Mouse (Mus musculus) kidney, postnatal 0 days (tissue): ENCODE measurements around the gene Golph3. TPM values are rescaled to one million over a fixed set of nuclear protein-coding genes. Genes with fewer than 3 reads are reported as not detected.

Experiments used
- ATAC-seq: fragments of 200-750 bp; cut with Nextera tagmentation; replicated peaks from 2 replicates; pipeline ENCODE4 v1.8.0; 2017; ENCODE audit warnings: low read depth, moderate number of reproducible peaks, moderate TSS enrichment, moderate library complexity; ENCODE audit not compliant: low FRiP score
- DNase-seq: peaks from one replicate; pipeline ENCODE4 v3.0.0-alpha.2; 2016; ENCODE audit warnings: low spot score
- H3K27ac ChIP-seq: fragments of 300-500 bp; sonication (generic); 2 replicates; pipeline ENCODE4 v1.5.1; 2014; ENCODE audit warnings: mild to moderate bottlenecking
- H3K27me3 ChIP-seq: fragments of 300-500 bp; sonication (generic); 2 replicates; pipeline ENCODE4 v1.6.1; 2014; ENCODE audit warnings: low read length, mixed read lengths; ENCODE audit not compliant: insufficient read depth
- H3K36me3 ChIP-seq: fragments of 300-500 bp; sonication (generic); 2 replicates; pipeline ENCODE4 v1.6.1; 2014; ENCODE audit warnings: low read length, mixed read lengths; ENCODE audit not compliant: insufficient read depth
- H3K4me1 ChIP-seq: fragments of 300-500 bp; sonication (generic); replicated peaks from 2 replicates; pipeline ENCODE4 v1.6.1; 2014; ENCODE audit warnings: antibody characterized with exemption, low read length, mixed read lengths; ENCODE audit not compliant: insufficient read depth
- H3K4me2 ChIP-seq: fragments of 300-500 bp; sonication (generic); 2 replicates; pipeline ENCODE4 v1.6.1; 2014; ENCODE audit warnings: mild to moderate bottlenecking, low read length, moderate library complexity, mixed read lengths
- H3K4me3 ChIP-seq: fragments of 300-500 bp; sonication (generic); replicated peaks from 2 replicates; pipeline ENCODE4 v1.5.1; 2014; ENCODE audit warnings: low read depth, low read length
- H3K9ac ChIP-seq: fragments of 300-500 bp; sonication (generic); 2 replicates; pipeline ENCODE4 v1.6.1; 2014; ENCODE audit warnings: low read depth, low read length
- H3K9me3 ChIP-seq: fragments of 300-500 bp; sonication (generic); replicated peaks from 2 replicates; pipeline ENCODE4 v1.6.1; 2016; ENCODE audit warnings: low read length, inconsistent platforms, mixed read lengths
- CTCF ChIP-seq: IDR thresholded peaks from 2 replicates; pipeline ENCODE4 v1.5.1; 2016; ENCODE audit warnings: antibody characterized with exemption, low read depth, mild to moderate bottlenecking, moderate library complexity
- WGBS: fragments of 180-500 bp; shearing (Covaris S2); extraction: QIAGEN DNeasy Blood & Tissue Kit; methylation state at CpG from one replicate; pipeline ENCODE4 v1.1.7; 2014; 5-methylcytosine and 5-hydroxymethylcytosine counted together
- polyA plus RNA-seq: library from polyadenylated mRNA; unstranded; fragments of >200 nt; fragmentation: Nextera tagmentation; extraction: Ambion mirVana; gene quantifications from 2 replicates; pipeline ENCODE4 v1.2.1, GENCODE M21; 2015

The Golph3 gene
- polyA plus RNA-seq, 1 experiment from 2014 or later, result 95.6 TPM

DNA sequence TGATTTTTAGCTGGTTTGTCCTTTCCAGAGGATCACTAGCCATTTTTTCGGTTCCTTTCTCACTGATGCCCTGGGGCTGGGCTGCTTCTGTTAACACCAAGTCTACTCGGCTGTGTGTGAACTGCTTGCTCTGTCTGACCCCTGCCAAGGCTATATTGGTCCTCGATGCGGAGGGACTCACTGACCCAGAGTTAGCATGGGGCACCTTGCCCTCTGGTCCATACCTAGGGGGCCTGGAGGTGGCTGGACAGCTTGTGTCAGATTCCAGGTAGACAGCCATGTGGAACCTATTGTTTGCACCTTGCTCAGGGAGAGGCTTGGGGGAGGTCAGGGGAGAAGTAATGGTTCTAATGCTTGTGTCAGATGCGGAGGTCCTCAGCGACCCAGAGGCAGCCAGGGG lies 52.7 kb downstream of the Golph3 start:
- H3K4me2 ChIP-seq, result no peak overlapping the region
- H3K4me1 ChIP-seq, result peaks cover 22% of the 10 kb centered on the region
- peak overlapping the region; percentile 77 for H3K27ac ChIP-seq
- no peak for TF ChIP-seq CTCF
- WGBS, result 57% methylated on average over 6 of the region's 6 CpGs
- peak; percentile 88 for ATAC-seq
- H3K9ac ChIP-seq, result no peak overlapping the region
- H3K4me3 ChIP-seq, result no peak overlapping the region
- H3K27me3 ChIP-seq, result no peaks in the 10 kb centered on the region
- peak; percentile 47 for DNase-seq
- no peaks in the 10 kb centered on the region for H3K36me3 ChIP-seq
- no peaks in the 10 kb centered on the region for H3K9me3 ChIP-seq

DNA sequence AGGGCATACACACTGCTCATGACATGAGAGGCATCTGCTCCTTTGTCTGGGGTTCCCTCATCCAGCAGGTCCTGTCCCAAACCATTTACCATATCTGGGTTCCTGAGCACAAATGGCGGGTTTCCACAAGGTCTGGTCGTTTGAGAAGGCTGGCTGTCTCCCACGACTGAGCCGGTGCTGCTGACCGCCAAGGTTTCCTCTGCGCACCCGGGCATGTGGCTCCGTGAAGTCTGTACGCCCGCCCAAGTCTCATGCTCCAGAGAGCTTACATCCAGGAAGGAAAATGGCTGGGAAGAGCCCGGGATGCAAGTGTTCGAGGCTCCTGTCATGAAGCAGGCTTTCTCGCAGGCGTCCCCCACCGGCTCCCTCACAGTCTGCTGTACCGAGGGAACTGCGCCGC lies 53.7 kb downstream of the Golph3 start:
- ATAC-seq, result no peak
- Histone ChIP-seq H3K4me1 (peaks cover 22% of the 10 kb centered on the region), H3K27ac (peak overlapping the region; percentile 77; the same call in 1 of the 2 replicates), H3K4me3 (peak overlapping the region; percentile 3; the same call in 1 of the 2 replicates), H3K9me3 (no peaks in the 10 kb centered on the region), H3K36me3 (no peaks in the 10 kb centered on the region), H3K27me3 (no peaks in the 10 kb centered on the region), H3K4me2 (peak overlapping the region; percentile 47), H3K9ac (peak overlapping the region; percentile 35; the same call in 1 of the 2 replicates)
- WGBS, result 69% methylated on average over 18 of the region's 18 CpGs
- DNase-seq, result no peak
- TF ChIP-seq CTCF, result no peak

DNA sequence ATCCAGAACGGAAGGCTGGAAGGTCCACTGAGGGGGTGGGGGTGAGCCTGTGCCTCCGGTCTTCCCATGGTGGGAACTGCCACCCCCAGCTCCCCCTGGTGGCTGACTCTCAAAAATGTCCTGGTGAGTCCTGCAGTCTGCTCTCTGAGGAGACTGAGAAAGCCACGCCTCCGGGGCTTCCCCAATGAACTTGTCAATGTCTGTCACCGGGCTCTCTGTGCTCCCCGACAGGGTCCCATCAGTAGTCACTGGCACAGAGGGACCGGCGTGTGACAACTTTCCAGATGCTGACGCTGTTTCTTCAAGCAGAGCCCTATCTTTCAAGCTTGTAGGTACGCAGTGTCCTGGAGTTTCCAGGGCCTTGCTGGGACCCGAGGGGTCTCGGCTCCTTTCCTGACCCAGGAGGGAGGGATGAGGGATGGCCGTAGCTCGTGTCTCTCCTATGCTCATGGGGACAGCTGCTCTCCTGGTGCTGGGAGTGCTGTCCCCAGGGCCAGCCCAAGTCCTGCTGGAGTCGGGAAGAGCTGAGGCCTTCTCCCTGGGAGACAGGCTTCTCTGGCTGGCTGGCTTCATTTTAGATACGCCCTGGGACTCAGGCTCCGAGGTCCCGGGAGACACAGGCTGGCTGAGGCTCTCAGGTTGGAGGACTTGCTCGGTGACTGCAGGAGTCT lies 54.5 kb downstream of the Golph3 start:
- peak; percentile 95 for DNase-seq
- peak overlapping the region; percentile 47 for H3K4me2 ChIP-seq
- ATAC-seq, result peak; percentile 70
- peak; percentile 84 for TF ChIP-seq CTCF
- no peaks in the 10 kb centered on the region for H3K27me3 ChIP-seq
- WGBS, result 11% methylated on average over 19 of the region's 19 CpGs
- H3K9ac ChIP-seq, result peak overlapping the region; percentile 46
- peaks cover 22% of the 10 kb centered on the region for H3K4me1 ChIP-seq
- H3K36me3 ChIP-seq, result no peaks in the 10 kb centered on the region
- H3K4me3 ChIP-seq, result peak overlapping the region; percentile 3; the same call in 1 of the 2 replicates
- peak overlapping the region; percentile 69 for H3K27ac ChIP-seq
- H3K9me3 ChIP-seq, result no peaks in the 10 kb centered on the region

DNA sequence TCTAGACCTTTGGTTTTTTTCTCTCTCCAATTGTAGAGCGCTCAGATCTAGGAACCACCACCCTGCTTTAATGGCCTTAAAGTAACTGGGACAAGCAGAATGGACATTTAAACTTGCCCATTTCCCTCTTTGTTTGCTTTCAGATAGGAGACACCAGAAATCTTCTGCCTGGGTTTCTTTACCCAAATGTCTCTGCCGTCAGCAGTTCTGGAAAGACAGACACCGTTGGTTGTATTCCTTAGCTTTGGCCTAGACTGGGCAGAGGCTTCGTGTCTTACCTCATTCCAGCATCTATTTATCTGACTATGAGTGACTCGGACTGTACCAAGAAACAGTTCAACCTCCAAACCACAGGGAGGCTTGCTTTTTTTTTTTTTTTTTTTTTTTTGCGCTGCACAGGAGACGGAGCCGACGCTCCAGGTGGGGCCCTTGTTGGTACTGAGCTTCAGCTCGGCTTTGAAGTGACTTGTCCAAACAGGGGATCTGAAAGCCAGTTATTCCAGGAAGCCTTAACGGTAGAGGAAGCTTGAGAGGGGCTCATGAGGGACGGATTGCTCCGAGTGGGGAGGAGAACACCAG lies 55.3 kb downstream of the Golph3 start:
- H3K4me2 ChIP-seq, result no peak overlapping the region

DNA sequence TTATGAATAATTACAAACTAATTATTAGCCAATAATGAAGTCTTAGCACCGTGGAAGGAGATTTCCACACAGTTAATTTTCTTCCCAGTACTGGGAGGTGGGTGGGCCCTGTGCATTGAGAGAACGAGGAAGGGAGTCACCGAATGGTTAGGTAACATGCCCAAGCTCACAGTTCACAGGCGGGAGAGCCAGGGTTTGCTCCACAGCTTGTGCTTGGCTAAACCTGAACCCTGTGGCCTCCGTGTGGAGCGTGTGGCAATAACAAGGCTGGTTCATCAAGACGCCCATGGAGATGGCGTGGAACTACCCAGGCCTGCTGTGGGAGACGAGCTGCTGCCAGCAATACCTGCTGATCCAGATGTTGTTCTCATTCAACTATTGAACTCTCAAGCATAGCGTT lies 56.5 kb downstream of the Golph3 start:
- no peak overlapping the region for H3K4me3 ChIP-seq
- H3K36me3 ChIP-seq, result no peaks in the 10 kb centered on the region
- H3K27ac ChIP-seq, result no peak overlapping the region
- DNase-seq (no peak), ATAC-seq (peak; percentile 16; the same call in 1 of the 2 replicates)
- no peaks in the 10 kb centered on the region for H3K9me3 ChIP-seq
- no peak overlapping the region for H3K9ac ChIP-seq
- TF ChIP-seq CTCF, result no peak
- H3K27me3 ChIP-seq, result no peaks in the 10 kb centered on the region
- WGBS, result 56% methylated on average over 10 of the region's 10 CpGs
- H3K4me1 ChIP-seq, result peaks cover 22% of the 10 kb centered on the region
- no peak overlapping the region for H3K4me2 ChIP-seq

More for the DNA sequence above, 55.3 kb downstream of the Golph3 start:
- Histone ChIP-seq H3K4me1 (peaks cover 22% of the 10 kb centered on the region), H3K9ac (no peak overlapping the region), H3K9me3 (no peaks in the 10 kb centered on the region), H3K4me3 (no peak overlapping the region), H3K27me3 (no peaks in the 10 kb centered on the region), H3K36me3 (no peaks in the 10 kb centered on the region), H3K27ac (peak overlapping the region; percentile 69)
- 57% methylated on average over 13 of the region's 13 CpGs for WGBS
- ATAC-seq (no peak), DNase-seq (no peak)
- no peak for TF ChIP-seq CTCF

DNA sequence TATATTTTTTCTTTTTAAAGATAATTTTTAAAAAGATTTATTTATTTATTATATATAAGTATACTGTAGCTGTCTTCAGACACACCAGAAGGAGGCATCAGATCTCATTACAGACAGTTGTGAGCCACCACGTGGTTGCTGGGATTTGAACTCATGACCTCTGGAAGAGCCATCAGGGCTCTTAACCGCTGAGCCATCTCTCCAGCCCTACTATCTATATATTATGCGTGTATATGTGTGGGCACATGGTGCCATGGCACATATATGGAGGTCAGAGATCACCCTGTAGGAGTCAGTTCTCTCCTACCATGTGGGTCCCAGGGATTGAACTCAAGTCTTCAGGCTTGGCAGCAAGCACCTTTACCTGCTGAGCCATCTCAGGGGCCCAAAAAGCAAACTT lies 58.8 kb downstream of the Golph3 start:
- Histone ChIP-seq H3K4me2 (no peak overlapping the region), H3K9me3 (no peaks in the 10 kb centered on the region), H3K4me1 (peaks cover 5% of the 10 kb centered on the region; the same call in 1 of the 2 replicates), H3K27ac (no peak overlapping the region), H3K36me3 (no peaks in the 10 kb centered on the region), H3K9ac (no peak overlapping the region), H3K27me3 (no peaks in the 10 kb centered on the region), H3K4me3 (no peak overlapping the region)
- DNase-seq (no peak), ATAC-seq (no peak)
- WGBS, result 91% methylated on average over 3 of the region's 3 CpGs
- no peak for TF ChIP-seq CTCF
